Comparison of ENCODE assay signal across 11 mouse cellular contexts in the genomic region with DNA sequence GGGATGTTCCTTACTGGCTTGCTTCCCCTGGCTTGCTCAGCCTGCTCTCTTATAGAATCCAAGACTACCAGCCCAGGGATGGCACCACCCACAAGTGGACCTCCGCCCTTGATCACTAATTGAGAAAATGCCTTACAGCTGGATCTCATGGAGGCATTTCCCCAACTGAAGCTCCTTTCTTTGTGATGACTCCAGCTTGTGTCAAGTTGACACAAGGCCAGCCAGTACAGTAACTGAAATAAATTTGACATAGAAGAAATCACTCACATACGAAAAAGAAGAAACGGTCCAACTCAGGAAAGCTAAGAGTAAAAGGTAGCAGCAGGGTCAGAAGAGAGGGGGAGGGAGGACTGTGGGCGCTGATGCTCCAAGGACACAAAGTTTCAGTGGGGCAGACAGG. TPM values are rescaled to one million over a fixed set of nuclear protein-coding genes. Genes with fewer than 3 reads are reported as not detected.
"Had no signal": no experiment of that assay in that cellular context is flagged by ENCODE, and none has a peak within 500 bp of the region (broad histone marks: within the 10 kb centered on the region; RNA-seq: fewer than 3 reads in every experiment).

No protein-coding gene starts in this region.

RNA-seq across cellular contexts. Expression of gene Nlrp12, which starts 27.2 kb away (rescaled TPM):
- polyA plus RNA-seq: midbrain, embryonic 12.5 days; midbrain, embryonic 14.5 days; midbrain, embryonic 16.5 days; myocyte; neural tube, embryonic 11.5 days; neural tube, embryonic 13.5 days; neural tube, embryonic 15.5 days; stomach, embryonic 14.5 days; thymus, postnatal 0 days had no signal

RNA-seq across cellular contexts. Expression of gene Cacng7, which starts 56.0 kb away (rescaled TPM):
- total RNA-seq: megakaryocyte progenitor cell, adult 5-6 weeks had no signal
- polyA plus RNA-seq: macrophage had no signal
